ENCODE assay signal across 33 mouse cellular contexts in genomic region chr10:45140474-45141212, GRCm38 (mm10). TPM values are rescaled to one million over a fixed set of nuclear protein-coding genes. Genes with fewer than 3 reads are reported as not detected.
DNase-seq lines count a peak whose midpoint lies in the region; ATAC-seq and TF ChIP-seq lines count a peak whose summit lies in the region.
"Had no signal": no experiment of that assay in that cellular context is flagged by ENCODE, and none has a peak within 500 bp of the region (broad histone marks: within the 10 kb centered on the region; RNA-seq: fewer than 3 reads in every experiment).

No protein-coding gene starts in this region.

- no peak overlapping the region for H3K4me2 ChIP-seq in hindbrain, embryonic 13.5 days
- no peak overlapping the region for H3K4me2 ChIP-seq in hindbrain, postnatal 0 days (ENCODE audit: low read depth, low read length)
- no peak overlapping the region for H3K4me2 ChIP-seq in limb, embryonic 11.5 days (ENCODE audit: low read depth, severe bottlenecking)
- H3K4me2 ChIP-seq in neural tube, embryonic 15.5 days, result no peak overlapping the region
- H3K4me2 ChIP-seq: embryonic facial prominence, embryonic 15.5 days; forebrain, embryonic 12.5 days had no signal

- WGBS in hindbrain, embryonic 13.5 days, result 76% methylated on average over 7 of the region's 7 CpGs
- WGBS in hindbrain, postnatal 0 days, result 78% methylated on average over 7 of the region's 7 CpGs
- WGBS in limb, embryonic 11.5 days, result 22% methylated on average over 7 of the region's 7 CpGs
- WGBS in neural tube, embryonic 15.5 days, result 36% methylated on average over 7 of the region's 7 CpGs

- no peaks in the 10 kb centered on the region for H3K27me3 ChIP-seq in hindbrain, embryonic 13.5 days
- no peaks in the 10 kb centered on the region for H3K27me3 ChIP-seq in hindbrain, postnatal 0 days (ENCODE audit: insufficient read depth, low read length)
- H3K27me3 ChIP-seq in limb, embryonic 11.5 days (ENCODE audit: control insufficient read depth, insufficient read depth, low read length), result no peaks in the 10 kb centered on the region
- no peaks in the 10 kb centered on the region for H3K27me3 ChIP-seq in neural tube, embryonic 15.5 days (replicated peaks)
- H3K27me3 ChIP-seq: embryonic facial prominence, embryonic 15.5 days; forebrain, embryonic 12.5 days had no signal

- H3K9me3 ChIP-seq in hindbrain, embryonic 13.5 days, result no peaks in the 10 kb centered on the region
- no peaks in the 10 kb centered on the region for H3K9me3 ChIP-seq in hindbrain, postnatal 0 days (ENCODE audit: low read length)
- H3K9me3 ChIP-seq in limb, embryonic 11.5 days (ENCODE audit: control insufficient read depth, low read length), result no peaks in the 10 kb centered on the region
- H3K9me3 ChIP-seq in neural tube, embryonic 15.5 days (replicated peaks), result no peaks in the 10 kb centered on the region
- H3K9me3 ChIP-seq: embryonic facial prominence, embryonic 10.5 days; embryonic facial prominence, embryonic 15.5 days; forebrain, embryonic 12.5 days had no signal

- no peak for TF ChIP-seq CTCF in hindbrain, postnatal 0 days (IDR thresholded peaks at IDR 0.05; ENCODE audit: low read depth)

- H3K36me3 ChIP-seq in hindbrain, embryonic 13.5 days, result no peaks in the 10 kb centered on the region
- H3K36me3 ChIP-seq in hindbrain, postnatal 0 days (ENCODE audit: insufficient read depth, low read length), result no peaks in the 10 kb centered on the region
- no peaks in the 10 kb centered on the region for H3K36me3 ChIP-seq in limb, embryonic 11.5 days (ENCODE audit: control insufficient read depth, insufficient read depth, low read length)
- H3K36me3 ChIP-seq in neural tube, embryonic 15.5 days, result no peaks in the 10 kb centered on the region
- H3K36me3 ChIP-seq: forebrain, embryonic 12.5 days had no signal

- H3K4me1 ChIP-seq in hindbrain, embryonic 13.5 days (replicated peaks), result peaks cover 30% of the 10 kb centered on the region
- no peaks in the 10 kb centered on the region; the same call in 1 of the 2 replicates for H3K4me1 ChIP-seq in hindbrain, postnatal 0 days (ENCODE audit: insufficient read depth, low read length)
- H3K4me1 ChIP-seq in limb, embryonic 11.5 days (ENCODE audit: control insufficient read depth, insufficient read depth, low read length), result peaks cover 16% of the 10 kb centered on the region
- peaks cover 17% of the 10 kb centered on the region for H3K4me1 ChIP-seq in neural tube, embryonic 15.5 days

- no peak overlapping the region for H3K4me3 ChIP-seq in hindbrain, embryonic 13.5 days
- no peak overlapping the region for H3K4me3 ChIP-seq in hindbrain, postnatal 0 days (ENCODE audit: low read length)
- no peak overlapping the region for H3K4me3 ChIP-seq in limb, embryonic 11.5 days (ENCODE audit: low read depth, low read length)
- no peak overlapping the region for H3K4me3 ChIP-seq in neural tube, embryonic 15.5 days (replicated peaks)
- H3K4me3 ChIP-seq: embryonic facial prominence, embryonic 10.5 days; embryonic facial prominence, embryonic 15.5 days; forebrain, embryonic 12.5 days; gastrocnemius, adult 2 months; heart, adult 2 months had no signal

- DNase-seq in hindbrain, postnatal 0 days (ENCODE audit: low spot score), result no peak
- DNase-seq in forelimb bud, embryonic 11.5 days (ENCODE audit: low read depth, low spot score), result peak; percentile 69
- DNase-seq in limb, embryonic 11.5 days (ENCODE audit: low spot score), result peak; percentile 36
- no peak for DNase-seq in MN1 (ENCODE audit: low spot score)
- no peak for DNase-seq in layer of hippocampus, adult 11-12 months (ENCODE audit: low spot score)
- DNase-seq: adrenal gland, postnatal 25 days; cerebellum, adult 18-20 months; cerebellum, postnatal 10 days; gastrocnemius, adult 2 months; gastrocnemius, postnatal 36 days; heart, adult 2 months; kidney, adult 8-10 months; liver; lung, adult 2 months; lung, postnatal 10 days; midbrain, embryonic 14.5 days; retina, postnatal 1 day; right cerebral cortex, postnatal 14 days; thymus, postnatal 4 days had no signal

- no peak for ATAC-seq in hindbrain, embryonic 13.5 days (ENCODE audit: low FRiP score)
- no peak for ATAC-seq in hindbrain, postnatal 0 days
- ATAC-seq in limb, embryonic 11.5 days (ENCODE audit: insufficient number of reproducible peaks, low FRiP score, low TSS enrichment, low read depth), result peak; percentile 74
- peak; percentile 30; the same call in 1 of the 2 replicates for ATAC-seq in neural tube, embryonic 15.5 days (ENCODE audit: low FRiP score)
- ATAC-seq: CD4-positive, CD25-positive, alpha-beta regulatory T cell, adult 4 months; intestine, embryonic 16.5 days had no signal

- no peak overlapping the region for H3K9ac ChIP-seq in hindbrain, embryonic 13.5 days
- no peak overlapping the region for H3K9ac ChIP-seq in hindbrain, postnatal 0 days (replicated peaks; ENCODE audit: low read length)
- no peak overlapping the region for H3K9ac ChIP-seq in limb, embryonic 11.5 days (ENCODE audit: low read length)
- no peak overlapping the region for H3K9ac ChIP-seq in neural tube, embryonic 15.5 days (replicated peaks)
- H3K9ac ChIP-seq: embryonic facial prominence, embryonic 15.5 days; forebrain, embryonic 12.5 days; liver, embryonic 14.5 days had no signal

- 0 out of 2 replicates have a peak overlapping the region, but pooled peaks have one; percentile 60 for H3K27ac ChIP-seq in hindbrain, embryonic 13.5 days
- no peak overlapping the region for H3K27ac ChIP-seq in hindbrain, postnatal 0 days
- peak overlapping the region; percentile 83 for H3K27ac ChIP-seq in limb, embryonic 11.5 days (replicated peaks; ENCODE audit: low read depth, low read length)
- no peak overlapping the region for H3K27ac ChIP-seq in neural tube, embryonic 15.5 days (replicated peaks)
- H3K27ac ChIP-seq: embryonic facial prominence, embryonic 10.5 days; embryonic facial prominence, embryonic 15.5 days; forebrain, embryonic 12.5 days; gastrocnemius, adult 2 months; heart, adult 2 months; kidney, postnatal 0 days; liver, embryonic 14.5 days; macrophage had no signal

RNA-seq across cellular contexts. Expression of gene Popdc3, which starts 37.3 kb away (rescaled TPM):
- 1.8 and 2.4 TPM in 2 replicates for polyA plus RNA-seq in hindbrain, embryonic 13.5 days (2015; fragmentation: Nextera tagmentation; extraction: Ambion mirVana)
- 1.2 and 2.0 TPM in 2 replicates for total RNA-seq in hindbrain, postnatal 0 days (2014; rRNA removed)
- polyA plus RNA-seq in hindbrain, postnatal 0 days (2015; fragmentation: Nextera tagmentation; extraction: Ambion mirVana), result 2.7 and 2.9 TPM in 2 replicates
- 1.3 and 2.2 TPM in 2 replicates for polyA plus RNA-seq in limb, embryonic 11.5 days (2014; fragmentation: Nextera tagmentation; extraction: Ambion mirVana)
- polyA plus RNA-seq in neural tube, embryonic 15.5 days (2015; fragmentation: Nextera tagmentation; extraction: Ambion mirVana), result 2.9 and 3.8 TPM in 2 replicates
- total RNA-seq: common myeloid progenitor, adult 5-6 weeks; megakaryocyte-erythroid progenitor cell, adult 5-6 weeks had no signal
- polyA plus RNA-seq: CD4-positive, CD25-positive, alpha-beta regulatory T cell, adult 4 months; macrophage; small intestine, adult 2 months; testis, adult 2 months had no signal

Comparison
In these comparisons a context has a peak if more than half of its experiments do, and no peak if none do; other contexts are left out.
1. H3K27ac ChIP-seq: peak in hindbrain, embryonic 13.5 days (single experiment) and limb, embryonic 11.5 days (single experiment); none in hindbrain, postnatal 0 days (single experiment) and neural tube, embryonic 15.5 days (single experiment).
2. ATAC-seq: peak in limb, embryonic 11.5 days (single experiment) and neural tube, embryonic 15.5 days (single experiment); none in hindbrain, embryonic 13.5 days (single experiment) and hindbrain, postnatal 0 days (single experiment).
3. DNase-seq: peak in forelimb bud, embryonic 11.5 days (single experiment) and limb, embryonic 11.5 days (single experiment); none in hindbrain, postnatal 0 days (single experiment), MN1 (single experiment) and layer of hippocampus, adult 11-12 months (single experiment).